In genomic region chr8:113656154-113656553, GRCm38 (mm10) we compare ENCODE assay signal across 16 mouse cellular contexts. TPM values are rescaled to one million over a fixed set of nuclear protein-coding genes. Genes with fewer than 3 reads are reported as not detected.
A peak's percentile ranks its signal among the peaks of the same experiment; 100 is the strongest.
DNase-seq lines count a peak whose midpoint lies in the region; ATAC-seq and TF ChIP-seq lines count a peak whose summit lies in the region.
"Had no signal": no experiment of that assay in that cellular context is flagged by ENCODE, and none has a peak within 500 bp of the region (broad histone marks: within the 10 kb centered on the region; RNA-seq: fewer than 3 reads in every experiment).

No protein-coding gene starts in this region.

- no peak for TF ChIP-seq CTCF in liver, adult 2 months (IDR thresholded peaks at IDR 0.05; ENCODE audit: low read depth, low read length)
- no peak for TF ChIP-seq CTCF in Patski (IDR thresholded peaks at IDR 0.05)
- TF ChIP-seq CTCF in liver, embryonic 14.5 days (IDR thresholded peaks at IDR 0.05; ENCODE audit: low read depth): no peak

- CTCF ChIA-PET in Patski (lab: Charles Lee): interaction anchor here (1.0 to 2.1 kb wide), 2 partner anchors 8 to 329 kb away, joined by 5 read pairs; no protein-coding TSS in a partner anchor

- no peaks in the 10 kb centered on the region for H3K27me3 ChIP-seq in liver, adult 2 months (ENCODE audit: control insufficient read depth, insufficient read depth, low read length)
- H3K27me3 ChIP-seq in Patski: no peaks in the 10 kb centered on the region
- no peaks in the 10 kb centered on the region for H3K27me3 ChIP-seq in liver, embryonic 14.5 days (ENCODE audit: control insufficient read depth, insufficient read depth, low read length)
- H3K27me3 ChIP-seq: forebrain, embryonic 15.5 days had no signal

- no peak overlapping the region for H3K4me3 ChIP-seq in liver, adult 2 months (ENCODE audit: insufficient read depth, low read depth, low read length)
- no peak overlapping the region for H3K4me3 ChIP-seq in liver, embryonic 14.5 days (ENCODE audit: insufficient read depth in 1 of 2, low read depth in 2 of 2, low read length in 2 of 2)
- H3K4me3 ChIP-seq: forebrain, embryonic 15.5 days had no signal

- TF ChIP-seq EP300 in liver, embryonic 14.5 days (IDR thresholded peaks at IDR 0.05; ENCODE audit: low read depth): no peak

- H3K4me1 ChIP-seq in liver, adult 2 months (ENCODE audit: control insufficient read depth, insufficient read depth, low read length): no peaks in the 10 kb centered on the region
- H3K4me1 ChIP-seq in liver, embryonic 14.5 days (replicated peaks; ENCODE audit: control insufficient read depth in 2 of 2, insufficient read depth in 2 of 2, low read length in 1 of 2): no peaks in the 10 kb centered on the region
- H3K4me1 ChIP-seq: forebrain, embryonic 15.5 days had no signal

- POLR2A ChIA-PET in Patski (lab: Charles Lee): no interaction called here

- TF ChIP-seq POLR2A in liver, adult 2 months (IDR thresholded peaks at IDR 0.05; ENCODE audit: extremely low read depth, insufficient read depth, low read length): no peak

- peak; percentile 43 for DNase-seq in liver, adult 2 months (ENCODE audit: extremely low read depth, low read depth, low spot score)
- DNase-seq in liver: no peak
- DNase-seq in Patski (ENCODE audit: low read depth, low spot score): no peak
- DNase-seq in liver, embryonic 14.5 days (ENCODE audit: low read depth in 3 of 3, low spot score in 3 of 3): peak in 1 of 3 experiments; percentile 6
- DNase-seq in gastrocnemius, adult 18-20 months (ENCODE audit: low spot score): no peak
- DNase-seq in right cerebral cortex, postnatal 14 days: no peak
- no peak for DNase-seq in cerebellum, adult 9-11 months
- DNase-seq: adrenal gland, postnatal 14 days; gastrocnemius, postnatal 25 days; kidney, postnatal 14 days had no signal

- in situ Hi-C loops in Patski (cut with MboI; ENCODE audit: low pct_unique_long_range_greater_than_20kb): loop anchor here (5.0 to 10.0 kb wide), 2 partner anchors 326 to 719 kb away; no protein-coding TSS in a partner anchor

- H3K36me3 ChIP-seq in liver, adult 2 months (ENCODE audit: control insufficient read depth, insufficient read depth, low read length): no peaks in the 10 kb centered on the region
- no peaks in the 10 kb centered on the region for H3K36me3 ChIP-seq in liver, embryonic 14.5 days (replicated peaks; ENCODE audit: control insufficient read depth, insufficient read depth, low read depth)
- H3K36me3 ChIP-seq: forebrain, embryonic 15.5 days had no signal

- WGBS in liver, adult 2 months: 90% methylated on average over 5 of the region's 5 CpGs
- 60% methylated on average over 5 of the region's 5 CpGs for WGBS in liver, embryonic 14.5 days (ENCODE audit: insufficient replicate concordance)

- no peaks in the 10 kb centered on the region for H3K79me2 ChIP-seq in liver, adult 2 months (ENCODE audit: control insufficient read depth, insufficient read depth, low read length)

- ATAC-seq in Patski: peak; percentile 2
- ATAC-seq in liver, embryonic 14.5 days (ENCODE audit: insufficient read depth): peak; percentile 35; the same call in 1 of the 2 replicates
- ATAC-seq in neutrophil, adult 5-6 weeks (ENCODE audit: extremely low read depth, insufficient number of reproducible peaks, low FRiP score, poor library complexity, severe bottlenecking): peak; percentile 89
- ATAC-seq: forebrain, embryonic 15.5 days; hindbrain, embryonic 16.5 days; lung, postnatal 0 days had no signal

- no peak overlapping the region for H3K9ac ChIP-seq in liver, adult 2 months (ENCODE audit: low read depth, low read length)
- H3K9ac ChIP-seq in liver, embryonic 14.5 days (replicated peaks): no peak overlapping the region
- H3K9ac ChIP-seq: forebrain, embryonic 15.5 days had no signal

- no peak overlapping the region for H3K27ac ChIP-seq in liver, adult 2 months (replicated peaks; ENCODE audit: insufficient read depth, low read depth, low read length)
- H3K27ac ChIP-seq in liver, embryonic 14.5 days: no peak overlapping the region
- H3K27ac ChIP-seq: forebrain, embryonic 15.5 days had no signal

- no peak overlapping the region for H3K4me2 ChIP-seq in liver, embryonic 14.5 days (ENCODE audit: low read depth)
- H3K4me2 ChIP-seq: forebrain, embryonic 15.5 days had no signal

- no peaks in the 10 kb centered on the region for H3K9me3 ChIP-seq in liver, embryonic 14.5 days (ENCODE audit: control insufficient read depth, low read length)
- H3K9me3 ChIP-seq: forebrain, embryonic 15.5 days had no signal

RNA-seq across cellular contexts. Expression of gene Syce1l, which starts 13.1 kb away (rescaled TPM):
- not detected in 2 replicates for total RNA-seq in liver, adult 2 months (2014; rRNA removed)
- polyA plus RNA-seq in liver, adult 2 months (2012; rRNA removed): not detected in 2 replicates
- polyA plus RNA-seq in Patski (2021): not detected
- not detected in 2 replicates for polyA plus RNA-seq in liver, embryonic 14.5 days (2012; rRNA removed)
- not detected in 2 replicates for polyA plus RNA-seq in liver, embryonic 14.5 days (2014; fragmentation: Nextera tagmentation; extraction: Ambion mirVana)
- total RNA-seq in neutrophil, adult 5-6 weeks (2017): not detected in 2 replicates
- total RNA-seq in gastrocnemius, adult 18-20 months (2021): not detected
- total RNA-seq: adrenal gland, postnatal 14 days; gastrocnemius, postnatal 25 days; midbrain, postnatal 0 days had no signal
- polyA plus RNA-seq: heart, embryonic 16.5 days had no signal

RNA-seq across cellular contexts. Expression of gene Mon1b, which starts 20.8 kb away (rescaled TPM):
- 3.6 and 4.4 TPM in 2 replicates for total RNA-seq in liver, adult 2 months (2014; rRNA removed)
- polyA plus RNA-seq in liver, adult 2 months (2012; rRNA removed): 3.6 and 4.2 TPM in 2 replicates
- 12.8 TPM for polyA plus RNA-seq in Patski (2021)
- 1.3 and 1.5 TPM in 2 replicates for polyA plus RNA-seq in liver, embryonic 14.5 days (2012; rRNA removed)
- polyA plus RNA-seq in liver, embryonic 14.5 days (2014; fragmentation: Nextera tagmentation; extraction: Ambion mirVana): 2.1 and 2.3 TPM in 2 replicates
- 26.2 and 29.7 TPM in 2 replicates for total RNA-seq in neutrophil, adult 5-6 weeks (2017)
- 1 to 10 TPM; 3.1 to 3.2 TPM for total RNA-seq in gastrocnemius, adult 18-20 months (2021)

Comparison
In these comparisons a context has a peak if more than half of its experiments do, and no peak if none do; other contexts are left out.
1. ATAC-seq: peak in every context shown above with its lines; median percentile 89 in neutrophil, adult 5-6 weeks; 35 in liver, embryonic 14.5 days; 2 in Patski.